Mouse (Mus musculus): ENCODE results near the gene Asna1. TPM values are rescaled to one million over a fixed set of nuclear protein-coding genes. Genes with fewer than 3 reads are reported as not detected.

The Asna1 gene
- polyA plus RNA-seq, 1 experiment from 2014 or later, result 157 TPM

DNA sequence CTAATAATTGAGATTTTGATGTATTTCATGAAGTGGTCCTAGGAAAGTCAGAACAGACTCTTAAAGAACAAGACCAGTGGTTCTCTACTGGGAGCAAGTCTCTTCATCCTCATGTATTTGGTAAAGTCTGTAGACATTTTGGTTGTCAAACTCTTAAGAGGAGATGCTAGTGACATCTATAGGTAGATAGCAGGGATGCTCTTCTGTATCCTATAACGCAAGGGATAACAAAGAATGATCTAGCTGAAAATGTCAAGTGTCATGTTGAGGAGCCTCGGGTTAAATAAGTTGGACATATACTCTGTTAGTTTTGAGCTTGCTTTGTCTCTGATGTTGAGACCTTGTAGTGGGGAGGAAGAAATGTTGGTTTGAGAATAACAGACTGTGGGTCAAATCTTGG, 2.8 kb upstream of the Asna1 start:
- Histone ChIP-seq H3K36me3 (peaks cover 49% of the 10 kb centered on the region), H3K27me3 (ENCODE audit: insufficient read depth, poor library complexity, severe bottlenecking) (no peaks in the 10 kb centered on the region), H3K27ac (peak overlapping the region; percentile 13; the same call in 1 of the 2 replicates)

DNA sequence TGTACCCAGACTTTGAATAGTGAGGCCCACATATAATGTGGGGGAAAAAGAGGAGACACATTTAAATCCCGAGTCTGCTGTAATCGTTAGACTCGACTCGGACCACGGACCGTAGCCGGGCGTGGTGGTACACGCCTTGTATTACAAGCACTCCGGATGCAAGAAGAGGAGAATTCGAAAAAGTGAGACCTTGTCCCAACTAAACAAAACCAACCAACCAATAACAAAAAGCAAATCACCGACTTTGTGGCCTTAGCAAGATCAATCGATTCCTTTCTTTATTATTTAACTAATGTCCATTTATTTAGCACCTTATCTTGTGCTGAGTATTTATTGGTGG, 2.4 kb upstream of the Asna1 start:
- peak overlapping the region; percentile 94 for H3K4me3 ChIP-seq

More for the DNA sequence above, 2.8 kb upstream of the Asna1 start:
- H3K4me3 ChIP-seq, result peak overlapping the region; percentile 94
- peaks cover 45% of the 10 kb centered on the region for H3K4me1 ChIP-seq
- DNase-seq (ENCODE audit: low spot score), result no peak
- no peaks in the 10 kb centered on the region for H3K9me3 ChIP-seq
- 29% methylated on average over 2 of the region's 2 CpGs for WGBS

DNA sequence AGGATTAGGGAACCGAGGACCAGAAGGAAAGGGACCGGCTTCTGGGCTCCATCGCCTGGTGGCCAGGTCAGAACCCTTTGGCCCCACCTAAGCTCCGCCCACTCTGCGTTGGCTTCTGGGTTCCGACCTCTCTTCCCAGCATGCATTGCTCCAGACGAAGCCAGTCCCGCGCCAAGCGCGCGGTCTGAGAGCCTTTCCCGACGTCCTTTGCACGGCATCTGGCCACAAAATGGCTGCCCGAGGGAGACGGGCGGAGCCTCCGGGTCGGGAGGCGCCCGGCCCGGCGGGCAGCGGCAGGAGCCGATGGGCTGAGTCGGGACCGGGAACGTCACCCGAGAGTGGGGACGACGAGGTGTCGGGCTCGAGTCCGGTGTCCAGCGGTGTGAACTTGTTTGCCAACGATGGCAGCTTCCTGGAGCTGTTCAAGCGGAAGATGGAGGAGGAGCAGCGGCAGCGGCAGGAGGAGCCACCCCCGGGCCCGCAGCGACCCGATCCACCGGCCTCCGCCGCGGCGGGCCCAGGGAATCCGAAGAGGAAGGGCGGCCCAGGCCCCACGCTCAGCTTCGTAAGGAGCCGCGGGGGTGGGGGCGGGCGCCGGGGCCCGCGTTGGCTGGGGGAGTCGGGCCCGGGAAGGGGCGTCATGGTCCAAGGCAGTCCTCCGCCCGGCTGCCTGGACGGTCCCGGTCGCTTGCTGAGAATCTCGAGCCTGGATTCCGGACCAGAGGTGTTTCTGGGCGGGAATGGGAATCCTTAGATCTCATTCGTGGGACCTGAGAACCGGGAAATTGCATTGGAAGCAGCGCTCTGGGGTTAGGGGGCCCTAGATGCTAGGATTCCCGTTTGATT, 1.8 kb upstream of the Asna1 start, which contains the start of gene Trir:
Trir (plus strand) TSS at position 154 of the 846 bp plus-strand sequence.
- Histone ChIP-seq H3K27ac (peak within 1 kb of the TSS; percentile 96), H3K4me3 (peak within 1 kb of the TSS; percentile 94), H3K4me1 (peaks cover 45% of the 10 kb centered on the region), H3K27me3 (ENCODE audit: insufficient read depth, poor library complexity, severe bottlenecking) (no peaks in the 10 kb centered on the region), H3K9me3 (no peaks in the 10 kb centered on the region), H3K36me3 (peaks cover 50% of the 10 kb centered on the region)
- DNase-seq (ENCODE audit: low spot score), result peak; percentile 99
- WGBS, result under 1% methylated on average over 73 of the region's 75 CpGs

More for the DNA sequence above, 2.4 kb upstream of the Asna1 start:
- no peaks in the 10 kb centered on the region for H3K27me3 ChIP-seq (ENCODE audit: insufficient read depth, poor library complexity, severe bottlenecking)
- peaks cover 45% of the 10 kb centered on the region for H3K4me1 ChIP-seq
- WGBS, result under 1% methylated on average over 13 of the region's 13 CpGs
- H3K9me3 ChIP-seq, result no peaks in the 10 kb centered on the region
- H3K27ac ChIP-seq, result peak overlapping the region; percentile 96
- peaks cover 50% of the 10 kb centered on the region for H3K36me3 ChIP-seq
- no peak for DNase-seq (ENCODE audit: low spot score)

DNA sequence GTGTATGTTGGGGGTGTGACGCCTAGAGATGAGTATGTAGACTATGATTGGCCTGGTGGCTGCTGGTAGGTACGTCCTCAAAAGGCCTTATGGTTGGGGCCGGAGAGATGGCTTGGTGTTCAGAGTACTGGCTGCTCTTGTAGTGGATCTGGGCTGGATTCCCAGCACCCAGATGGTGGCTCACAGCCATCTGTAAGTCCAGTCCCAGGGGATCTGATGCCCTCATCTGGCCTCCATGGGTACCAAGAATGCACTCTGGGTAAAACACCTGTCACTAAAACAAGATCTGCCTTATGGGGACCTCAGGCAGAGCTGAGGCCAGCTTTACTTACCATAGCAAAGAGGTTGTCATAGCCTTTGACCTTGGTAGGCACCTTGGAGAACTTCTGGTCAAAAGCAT, 1.2 kb downstream of the Asna1 start:
- DNase-seq (ENCODE audit: low spot score), result no peak
- no peak overlapping the region for H3K27ac ChIP-seq
- peaks cover 37% of the 10 kb centered on the region for H3K4me1 ChIP-seq
- H3K9me3 ChIP-seq, result no peaks in the 10 kb centered on the region
- peaks cover 53% of the 10 kb centered on the region for H3K36me3 ChIP-seq
- 0 out of 2 replicates have a peak overlapping the region, but pooled peaks have one; percentile 94 for H3K4me3 ChIP-seq
- no peaks in the 10 kb centered on the region for H3K27me3 ChIP-seq (ENCODE audit: insufficient read depth, poor library complexity, severe bottlenecking)
- 95% methylated on average over 3 of the region's 3 CpGs for WGBS

DNA sequence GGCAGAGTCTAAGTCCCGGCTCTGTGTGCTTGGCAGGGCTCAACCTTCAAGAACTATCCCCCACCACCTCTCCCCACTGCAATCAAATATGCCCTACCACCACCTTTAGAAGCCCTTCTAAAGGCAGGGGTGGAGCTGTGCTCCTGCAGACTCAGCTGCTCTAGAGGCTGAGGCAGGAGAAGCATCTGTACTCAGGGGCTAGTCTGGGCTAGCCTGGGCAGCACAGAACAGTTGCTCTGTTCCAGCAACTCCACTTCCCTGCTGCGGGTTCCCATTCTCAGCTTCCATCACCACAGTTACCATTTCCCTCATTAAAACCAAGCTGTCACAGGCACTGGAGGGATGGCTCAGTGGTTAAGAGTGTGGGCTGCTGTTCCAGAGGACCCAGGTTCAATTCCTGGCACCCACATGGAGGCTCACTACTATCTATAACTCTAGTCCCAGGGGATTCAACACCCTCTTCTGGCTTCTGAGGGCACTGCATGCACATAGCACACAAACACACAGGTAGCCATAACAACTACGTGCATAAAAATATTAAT, 3.5 kb downstream of the Asna1 start:
- H3K27me3 ChIP-seq (ENCODE audit: insufficient read depth, poor library complexity, severe bottlenecking), result no peaks in the 10 kb centered on the region
- no peak overlapping the region for H3K27ac ChIP-seq
- H3K36me3 ChIP-seq, result peaks cover 73% of the 10 kb centered on the region
- no peaks in the 10 kb centered on the region for H3K9me3 ChIP-seq
- WGBS, result 90% methylated on average over 3 of the region's 3 CpGs
- no peak for DNase-seq (ENCODE audit: low spot score)
- H3K4me3 ChIP-seq, result no peak overlapping the region
- peaks cover 27% of the 10 kb centered on the region for H3K4me1 ChIP-seq

DNA sequence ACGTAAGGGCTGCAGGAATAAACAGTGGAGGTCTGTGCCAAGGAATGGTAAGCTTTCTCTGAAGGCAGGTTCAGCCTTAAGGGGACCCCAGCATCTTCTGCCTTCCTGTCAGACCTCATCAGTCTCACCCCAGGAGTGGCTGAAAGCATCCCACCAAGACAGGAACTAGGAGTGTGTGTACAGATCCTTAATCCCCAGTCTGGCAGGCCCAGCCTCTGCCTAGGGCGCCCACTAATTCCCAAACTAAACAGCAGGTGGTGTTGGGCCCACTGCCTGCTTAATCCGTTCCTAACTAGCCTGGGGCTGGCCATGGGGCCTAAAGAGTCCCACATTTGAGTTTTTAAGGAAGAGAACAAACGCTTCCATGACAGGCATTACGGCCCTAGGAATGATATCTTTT, 7.9 kb downstream of the Asna1 start:
- WGBS, result 55% methylated on average over 5 of the region's 5 CpGs
- Histone ChIP-seq H3K27ac (no peak overlapping the region), H3K9me3 (no peaks in the 10 kb centered on the region), H3K27me3 (ENCODE audit: insufficient read depth, poor library complexity, severe bottlenecking) (peaks cover 36% of the 10 kb centered on the region), H3K4me3 (no peak overlapping the region), H3K36me3 (peaks cover 53% of the 10 kb centered on the region), H3K4me1 (peaks cover 6% of the 10 kb centered on the region)
- no peak for DNase-seq (ENCODE audit: low spot score)

DNA sequence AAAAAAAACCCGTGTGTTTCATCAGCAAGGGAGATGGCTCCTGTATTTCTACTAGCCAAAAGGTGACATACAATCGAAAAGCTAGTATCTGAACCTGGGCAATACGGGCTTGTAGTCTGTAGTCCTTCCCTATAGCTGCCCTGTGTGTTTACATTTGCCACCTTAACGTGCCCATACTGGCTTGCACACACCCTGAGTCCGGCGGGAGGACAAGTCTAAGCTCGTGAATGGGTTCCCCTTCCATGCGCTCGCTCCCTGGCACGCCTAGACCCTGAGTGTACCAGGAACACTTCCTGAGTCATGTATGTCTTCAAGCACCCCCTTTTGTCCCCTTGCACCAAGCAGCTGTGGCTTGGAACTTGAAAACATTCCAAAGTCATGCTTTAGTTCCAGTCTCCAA, 8.4 kb downstream of the Asna1 start:
- Histone ChIP-seq H3K4me1 (peaks cover 6% of the 10 kb centered on the region), H3K27me3 (ENCODE audit: insufficient read depth, poor library complexity, severe bottlenecking) (peaks cover 40% of the 10 kb centered on the region), H3K9me3 (no peaks in the 10 kb centered on the region), H3K27ac (no peak overlapping the region), H3K36me3 (peaks cover 49% of the 10 kb centered on the region), H3K4me3 (no peak overlapping the region)
- no peak for DNase-seq (ENCODE audit: low spot score)
- 72% methylated on average over 10 of the region's 10 CpGs for WGBS

DNA sequence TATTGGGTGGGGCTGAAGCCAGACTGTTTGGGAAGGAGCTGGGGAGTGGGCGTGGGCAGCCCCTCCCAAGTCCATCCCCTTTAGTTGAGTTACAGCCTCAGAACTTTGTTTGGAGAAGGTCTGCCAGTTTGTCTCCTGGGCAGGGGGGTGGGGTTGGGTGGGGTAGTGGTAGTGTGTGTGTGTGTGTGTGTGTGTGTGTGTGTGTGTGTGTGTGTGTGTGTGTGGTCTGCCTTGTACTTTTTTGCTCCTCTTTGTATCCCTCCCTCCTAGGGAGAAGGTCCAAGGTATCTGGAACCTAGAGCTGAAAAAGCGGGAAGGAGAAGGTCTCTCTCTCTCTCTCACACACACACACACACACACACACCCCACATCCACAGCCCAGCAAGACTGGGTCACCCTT, 10.7 kb downstream of the Asna1 start, which contains the start of gene Best2:
Best2 (minus strand) TSS at position 101 of the 400 bp plus-strand sequence.
- Histone ChIP-seq H3K4me1 (peaks cover 6% of the 10 kb centered on the region), H3K36me3 (peaks cover 26% of the 10 kb centered on the region), H3K27ac (peak within 1 kb of the TSS; percentile 18; the same call in 1 of the 2 replicates), H3K9me3 (no peaks in the 10 kb centered on the region), H3K4me3 (peak within 1 kb of the TSS; percentile 49), H3K27me3 (ENCODE audit: insufficient read depth, poor library complexity, severe bottlenecking) (peaks cover 58% of the 10 kb centered on the region)
- WGBS, result 45% methylated on average over 2 of the region's 2 CpGs
- DNase-seq (ENCODE audit: low spot score), result no peak

DNA sequence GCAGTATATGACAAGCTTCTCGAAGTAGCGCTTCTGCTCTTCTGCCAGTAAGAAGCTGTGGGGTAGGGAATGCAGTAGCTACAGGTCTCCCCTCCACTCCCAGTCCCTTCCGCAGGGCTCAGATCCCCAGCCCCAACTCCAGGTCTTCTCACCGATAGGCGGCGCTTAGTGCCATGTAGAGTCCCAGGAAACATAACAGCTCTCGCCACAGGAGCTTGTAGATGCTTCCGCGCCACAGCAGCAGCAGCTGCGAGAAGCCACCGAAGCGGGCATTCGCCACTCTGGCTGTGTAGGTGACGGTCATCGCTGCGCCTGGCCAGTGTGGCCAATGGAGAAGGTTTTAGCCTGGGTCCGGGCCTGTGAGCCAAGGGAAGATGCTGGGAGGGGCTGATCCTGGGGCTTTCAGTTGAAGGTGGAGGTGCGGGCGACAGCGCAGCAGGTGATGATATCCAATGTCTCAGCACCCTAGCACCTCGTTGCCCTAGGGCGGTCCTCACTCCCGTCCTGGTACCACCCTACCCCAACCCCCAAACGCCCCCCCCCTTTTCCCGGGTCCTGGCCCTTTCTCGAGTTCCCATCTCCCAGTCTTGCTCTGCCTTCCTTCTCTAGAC, 11.7 kb downstream of the Asna1 start:
- H3K36me3 ChIP-seq, result peaks cover 15% of the 10 kb centered on the region
- H3K4me1 ChIP-seq, result peaks cover 6% of the 10 kb centered on the region
- H3K27me3 ChIP-seq (ENCODE audit: insufficient read depth, poor library complexity, severe bottlenecking), result peaks cover 69% of the 10 kb centered on the region
- WGBS, result 6% methylated on average over 25 of the region's 26 CpGs
- peak; percentile 87 for DNase-seq (ENCODE audit: low spot score)
- H3K9me3 ChIP-seq, result no peaks in the 10 kb centered on the region
- peak overlapping the region; percentile 49 for H3K4me3 ChIP-seq
- H3K27ac ChIP-seq, result peak overlapping the region; percentile 18; the same call in 1 of the 2 replicates

DNA sequence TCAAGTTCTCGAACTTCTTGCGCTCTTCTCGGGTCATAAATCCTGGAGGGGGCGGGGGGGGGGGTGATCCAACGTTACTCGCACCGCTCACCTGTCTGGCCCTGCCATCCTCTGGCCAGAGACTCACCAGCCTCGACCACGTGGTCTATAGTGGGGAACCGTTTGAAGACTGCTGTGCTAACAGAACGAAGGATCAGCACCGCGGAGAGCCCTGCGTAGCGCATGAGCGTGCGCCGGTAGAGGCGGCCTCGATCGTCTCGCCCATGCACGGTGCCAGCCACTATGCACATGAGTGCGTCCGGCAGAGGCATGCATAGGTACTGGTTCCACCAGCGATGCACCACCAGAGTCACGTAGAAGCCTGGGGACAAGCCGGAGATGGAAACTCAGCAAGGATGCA, 13.8 kb downstream of the Asna1 start:
- Histone ChIP-seq H3K9me3 (no peaks in the 10 kb centered on the region), H3K27me3 (ENCODE audit: insufficient read depth, poor library complexity, severe bottlenecking) (peaks cover 85% of the 10 kb centered on the region), H3K27ac (no peak overlapping the region), H3K36me3 (no peaks in the 10 kb centered on the region), H3K4me3 (no peak overlapping the region), H3K4me1 (peaks cover 11% of the 10 kb centered on the region)
- 12% methylated on average over 28 of the region's 28 CpGs for WGBS
- no peak for DNase-seq (ENCODE audit: low spot score)

DNA sequence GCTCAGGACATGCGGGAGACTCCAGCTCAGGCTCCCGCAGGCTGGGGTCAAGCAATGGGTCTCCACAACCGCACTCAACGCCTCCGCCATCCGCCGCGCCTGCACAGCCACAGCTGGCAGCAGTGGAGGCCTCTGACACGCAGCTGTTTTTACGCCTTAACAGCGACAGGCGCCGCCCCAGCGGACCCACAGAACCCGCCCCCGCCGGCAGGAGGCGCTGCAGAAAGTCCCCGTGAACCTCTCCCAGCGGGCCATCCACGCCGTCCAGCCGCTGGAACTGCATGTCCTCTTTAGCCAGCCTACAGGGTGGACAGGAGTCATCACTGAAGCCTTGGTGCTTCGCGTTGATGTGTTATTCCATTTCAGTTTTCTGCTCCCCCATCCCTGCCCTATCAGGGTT, 17.4 kb downstream of the Asna1 start:
- peaks cover 57% of the 10 kb centered on the region for H3K27me3 ChIP-seq (ENCODE audit: insufficient read depth, poor library complexity, severe bottlenecking)

DNA sequence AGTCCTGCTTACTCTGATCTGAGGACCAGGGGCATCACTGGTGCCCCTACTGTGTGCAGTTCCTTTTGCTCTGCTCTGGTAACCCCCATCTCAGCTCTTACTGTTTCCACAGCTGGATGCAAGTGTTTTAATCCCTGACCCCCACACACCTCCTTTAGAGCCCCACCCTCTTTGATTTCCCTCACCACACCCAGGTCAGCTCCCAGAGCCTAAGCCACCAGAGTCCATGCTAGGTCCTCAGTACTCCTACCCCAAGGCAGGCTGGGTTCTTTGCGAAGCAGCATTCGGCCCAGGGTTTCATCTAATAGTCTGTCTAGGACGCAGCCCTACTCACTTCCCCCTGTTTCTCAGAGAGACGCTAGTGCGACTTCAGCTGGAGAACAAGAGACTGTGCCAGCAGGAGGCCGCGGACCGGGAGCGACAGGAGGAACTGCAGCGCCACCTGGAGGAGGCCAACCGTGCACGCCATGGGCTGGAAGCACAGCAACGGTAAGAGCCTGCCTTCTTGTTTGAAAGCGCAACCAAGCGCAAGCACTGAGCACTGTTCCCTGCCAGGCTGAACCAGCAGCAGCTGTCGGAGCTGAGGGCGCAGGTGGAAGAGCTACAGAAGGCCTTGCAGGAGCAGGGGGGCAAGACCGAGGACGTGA, 27.3 kb downstream of the Asna1 start:
- Histone ChIP-seq H3K27me3 (ENCODE audit: insufficient read depth, poor library complexity, severe bottlenecking) (peaks cover 43% of the 10 kb centered on the region), H3K4me1 (peaks cover 16% of the 10 kb centered on the region), H3K27ac (peak overlapping the region; percentile 48; the same call in 1 of the 2 replicates), H3K4me3 (peak overlapping the region; percentile 32), H3K36me3 (0 out of 2 replicates have a peak, but pooled peaks cover 2% of the 10 kb centered on the region), H3K9me3 (no peaks in the 10 kb centered on the region)
- peak; percentile 94 for DNase-seq (ENCODE audit: low spot score)
- 4% methylated on average over 19 of the region's 19 CpGs for WGBS

More for the DNA sequence above, 17.4 kb downstream of the Asna1 start:
- DNase-seq (ENCODE audit: low spot score), result no peak
- no peaks in the 10 kb centered on the region for H3K9me3 ChIP-seq
- no peaks in the 10 kb centered on the region for H3K36me3 ChIP-seq
- H3K4me3 ChIP-seq, result no peak overlapping the region
- no peak overlapping the region for H3K27ac ChIP-seq
- H3K4me1 ChIP-seq, result peaks cover 5% of the 10 kb centered on the region
- 12% methylated on average over 25 of the region's 25 CpGs for WGBS

Measured in heart, embryonic 10.5 days (tissue).